Mouse (Mus musculus) olfactory bulb, adult 2 months (tissue): Measurements from ENCODE around the gene Tnfrsf1a. TPM values are rescaled to one million over a fixed set of nuclear protein-coding genes. Genes with fewer than 3 reads are reported as not detected.
A peak's percentile ranks its signal among the peaks of the same experiment; 100 is the strongest.

Experiments used
- H3K27ac ChIP-seq: fragments of 200-500 bp; 2 replicates; pipeline ENCODE4 v1.5.1; 2012; ENCODE audit warnings: low read depth, low read length; ENCODE audit not compliant: insufficient read depth
- H3K4me1 ChIP-seq: fragments of 200-500 bp; 2 replicates; pipeline ENCODE4 v1.6.1; 2012; ENCODE audit warnings: low read length; ENCODE audit not compliant: control insufficient read depth, insufficient read depth
- H3K4me3 ChIP-seq: fragments of 200-500 bp; 2 replicates; pipeline ENCODE4 v1.5.1; 2012; ENCODE audit warnings: mild to moderate bottlenecking, low read depth, low read length, moderate library complexity; ENCODE audit not compliant: insufficient read depth
- CTCF ChIP-seq: fragments of 200-500 bp; IDR thresholded peaks from 2 replicates; pipeline ENCODE4 v1.5.1; 2012; ENCODE audit warnings: low read depth, mild to moderate bottlenecking, low read length, moderate library complexity; ENCODE audit not compliant: insufficient read depth
- POLR2A ChIP-seq: fragments of 200-500 bp; IDR thresholded peaks from 2 replicates; pipeline ENCODE4 v1.6.1; 2012; ENCODE audit warnings: mild to moderate bottlenecking, low read depth, low read length, moderate library complexity; ENCODE audit not compliant: insufficient read depth
- WGBS: fragments of 180-500 bp; shearing (Covaris S2); methylation state at CpG from one replicate; pipeline ENCODE4 v1.1.7; 2018; 5-methylcytosine and 5-hydroxymethylcytosine counted together
- polyA plus RNA-seq: library from polyadenylated mRNA; stranded (reverse); fragments of >200 nt; gene quantifications from 2 replicates; pipeline ENCODE4 v1.2.4, GENCODE M21; 2012; ENCODE audit warnings: low replicate concordance; ENCODE audit not compliant: missing spikeins, insufficient read depth, insufficient read length

Gene Tnfrsf1a
- polyA plus RNA-seq, 1 experiment = not detected

GRCm38 (mm10) chr6:125312171-125312570 is 37.0 kb upstream of the Tnfrsf1a start:
- TF ChIP-seq POLR2A (no peak), CTCF (no peak)
- H3K4me3 ChIP-seq = no peak overlapping the region
- no peak overlapping the region for H3K27ac ChIP-seq
- peaks cover 13% of the 10 kb centered on the region for H3K4me1 ChIP-seq
- 85% methylated on average over 9 of the region's 9 CpGs for WGBS

- TF ChIP-seq POLR2A (no peak), CTCF (no peak)
- 76% methylated on average over 22 of the region's 22 CpGs for WGBS
- H3K4me3 ChIP-seq = peak overlapping the region; percentile 36
- peaks cover 13% of the 10 kb centered on the region for H3K4me1 ChIP-seq
- no peak overlapping the region for H3K27ac ChIP-seq
Observed at GRCm38 (mm10) chr6:125312581-125313355, 36.4 kb upstream of the Tnfrsf1a start.

- H3K4me1 ChIP-seq = peaks cover 13% of the 10 kb centered on the region
- TF ChIP-seq CTCF = no peak
- TF ChIP-seq POLR2A = no peak
- peak within 1 kb of the TSS; percentile 36 for H3K4me3 ChIP-seq
- 13% methylated on average over 46 of the region's 46 CpGs for WGBS
- no peak within 1 kb of the TSS for H3K27ac ChIP-seq
Observed at GRCm38 (mm10) chr6:125313546-125314230, 35.5 kb upstream of the Tnfrsf1a start, which contains the start of gene Ltbr. Gene Ltbr (minus strand): TSS chr6:125313885.

GRCm38 (mm10) chr6:125314231-125314563 is 35.0 kb upstream of the Tnfrsf1a start:
- TF ChIP-seq POLR2A (no peak), CTCF (no peak)
- H3K27ac ChIP-seq = no peak overlapping the region
- peaks cover 13% of the 10 kb centered on the region for H3K4me1 ChIP-seq
- 53% methylated on average over 7 of the region's 7 CpGs for WGBS
- H3K4me3 ChIP-seq = no peak overlapping the region

GRCm38 (mm10) chr6:125314746-125315145 is 34.4 kb upstream of the Tnfrsf1a start:
- TF ChIP-seq POLR2A = no peak
- no peak for TF ChIP-seq CTCF
- Histone ChIP-seq H3K4me3 (no peak overlapping the region), H3K4me1 (peaks cover 13% of the 10 kb centered on the region), H3K27ac (no peak overlapping the region)
- 82% methylated on average over 6 of the region's 6 CpGs for WGBS

DNA sequence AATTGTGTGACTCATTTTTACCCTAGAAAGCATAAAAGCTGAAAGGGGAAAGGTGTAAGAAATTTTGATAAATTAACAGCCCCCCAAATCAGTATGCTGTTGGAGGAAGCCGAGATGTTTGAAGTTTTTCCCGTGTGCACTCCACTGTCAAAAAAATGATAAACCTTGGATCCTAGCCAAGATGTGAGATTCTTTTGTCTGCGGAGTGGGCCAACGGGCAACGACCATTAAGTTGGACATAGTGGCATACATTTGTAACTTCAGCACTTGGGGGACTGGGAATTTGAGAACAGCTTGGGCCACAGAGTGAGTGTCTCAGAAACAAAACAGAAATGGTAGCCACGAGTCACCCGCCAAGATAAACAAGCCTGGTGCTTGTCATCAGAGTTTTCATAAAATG is 32.1 kb upstream of the Tnfrsf1a start:
- H3K4me3 ChIP-seq = no peak overlapping the region
- no peak overlapping the region for H3K27ac ChIP-seq
- 66% methylated on average over 7 of the region's 7 CpGs for WGBS
- TF ChIP-seq POLR2A (no peak), CTCF (no peak)
- peaks cover 25% of the 10 kb centered on the region for H3K4me1 ChIP-seq

- WGBS = 79% methylated on average over 15 of the region's 15 CpGs
- peaks cover 25% of the 10 kb centered on the region for H3K4me1 ChIP-seq
- TF ChIP-seq CTCF (no peak), POLR2A (no peak)
Observed at GRCm38 (mm10) chr6:125318981-125319918, 29.9 kb upstream of the Tnfrsf1a start.

GRCm38 (mm10) chr6:125319919-125320296 is 29.3 kb upstream of the Tnfrsf1a start:
- H3K4me1 ChIP-seq = peaks cover 23% of the 10 kb centered on the region
- H3K4me3 ChIP-seq = no peak overlapping the region
- TF ChIP-seq CTCF (no peak), POLR2A (no peak)
- H3K27ac ChIP-seq = no peak overlapping the region

More at GRCm38 (mm10) chr6:125318981-125319918, 29.9 kb upstream of the Tnfrsf1a start:
- no peak overlapping the region for H3K4me3 ChIP-seq
- H3K27ac ChIP-seq = no peak overlapping the region
